Mouse (Mus musculus) MEL (cell line): Measurements from ENCODE around the gene Tenm3. TPM values are rescaled to one million over a fixed set of nuclear protein-coding genes. Genes with fewer than 3 reads are reported as not detected.

Experiments
- DNase-seq: peaks from one replicate; pipeline ENCODE4 v3.0.0; 2011; ENCODE audit warnings: low read depth, low spot score
- H3K27ac ChIP-seq: 2 replicates; pipeline ENCODE4 v1.5.1; 2012; ENCODE audit warnings: low read depth, mild to moderate bottlenecking, control low read depth, low read length, moderate library complexity; ENCODE audit not compliant: control insufficient read depth
- H3K27me3 ChIP-seq, 2 experiments: fragments of 150-350 bp in 1 of 2; sonication (generic) in 1 of 2; 2 replicates each; pipeline ENCODE4 v1.6.1; 2012; ENCODE audit warnings: low read length in 2 of 2, mild to moderate bottlenecking in 2 of 2, improper control_type of control experiment in 1 of 2, moderate library complexity in 1 of 2; ENCODE audit not compliant: insufficient read depth in 2 of 2, control insufficient read depth in 1 of 2
- H3K36me3 ChIP-seq, 2 experiments: 2 replicates each; pipeline ENCODE4 v1.6.1; 2012 to 2014; ENCODE audit warnings: low read length in 2 of 2, improper control_type of control experiment in 1 of 2, inconsistent platforms in 1 of 2, mild to moderate bottlenecking in 1 of 2; ENCODE audit not compliant: insufficient read depth in 2 of 2, control insufficient read depth in 1 of 2
- H3K4me1 ChIP-seq, 2 experiments: fragments of 150-350 bp in 1 of 2; sonication (generic) in 1 of 2; 2 replicates each; pipeline ENCODE4 v1.6.1; 2012; ENCODE audit warnings: low read length in 2 of 2, improper control_type of control experiment in 1 of 2, mild to moderate bottlenecking in 1 of 2; ENCODE audit not compliant: insufficient read depth in 2 of 2, control insufficient read depth in 1 of 2
- H3K4me3 ChIP-seq, 2 experiments: fragments of 150-350 bp in 1 of 2; sonication (generic) in 1 of 2; 2 replicates each; pipeline ENCODE4 v1.5.1; 2012; ENCODE audit warnings: low read depth in 2 of 2, low read length in 2 of 2, mild to moderate bottlenecking in 2 of 2, moderate library complexity in 2 of 2, control low read depth in 1 of 2, improper control_type of control experiment in 1 of 2; ENCODE audit not compliant: control insufficient read depth in 1 of 2, insufficient read depth in 1 of 2
- H3K79me2 ChIP-seq: 2 replicates; pipeline ENCODE4 v1.6.1; 2012; ENCODE audit warnings: mild to moderate bottlenecking, low read length, moderate library complexity; ENCODE audit not compliant: control insufficient read depth, poor library complexity, insufficient read depth
- H3K9ac ChIP-seq: 2 replicates; pipeline ENCODE4 v1.6.1; 2012; ENCODE audit warnings: low read depth, mild to moderate bottlenecking, control low read depth, low read length, moderate library complexity; ENCODE audit not compliant: control insufficient read depth, poor library complexity, severe bottlenecking
- H3K9me3 ChIP-seq: fragments of 150-350 bp; sonication (generic); replicated peaks from 2 replicates; pipeline ENCODE4 v1.6.1; 2012; ENCODE audit warnings: mild to moderate bottlenecking, low read length, improper control_type of control experiment, moderate library complexity; ENCODE audit not compliant: insufficient read depth
- CHD2 ChIP-seq: IDR thresholded peaks from 2 replicates; pipeline ENCODE4 v1.6.1; 2011; ENCODE audit warnings: low read length, improper control_type of control experiment
- E2F4 ChIP-seq: IDR thresholded peaks from 2 replicates; pipeline ENCODE4 v1.6.1; 2011; ENCODE audit warnings: low read depth, low read length, improper control_type of control experiment, borderline replicate concordance
- ETS1 ChIP-seq: IDR thresholded peaks from 2 replicates; pipeline ENCODE4 v1.6.1; 2012; ENCODE audit warnings: low read depth, mild to moderate bottlenecking, inconsistent platforms, low read length, improper control_type of control experiment, moderate library complexity
- KAT2A ChIP-seq: conservative IDR thresholded peaks from 2 replicates; pipeline ENCODE4 v1.6.1; 2012; ENCODE audit warnings: low read depth, low read length, improper control_type of control experiment, inconsistent platforms
- MAFK ChIP-seq: IDR thresholded peaks from 2 replicates; pipeline ENCODE4 v1.6.1; 2011; ENCODE audit warnings: low read depth, mild to moderate bottlenecking, low read length, improper control_type of control experiment, borderline replicate concordance
- MAX ChIP-seq: IDR thresholded peaks from 2 replicates; pipeline ENCODE4 v1.6.1; 2011; ENCODE audit warnings: low read length, improper control_type of control experiment
- MYB ChIP-seq: IDR thresholded peaks from 2 replicates; pipeline ENCODE4 v1.6.1; 2011; ENCODE audit warnings: mild to moderate bottlenecking, low read depth, low read length, improper control_type of control experiment
- MYC ChIP-seq: IDR thresholded peaks from 2 replicates; pipeline ENCODE4 v1.6.1; 2011; ENCODE audit warnings: low read depth, mild to moderate bottlenecking, low read length, improper control_type of control experiment, moderate library complexity
- NRF1 ChIP-seq: IDR thresholded peaks from 2 replicates; pipeline ENCODE4 v1.6.1; 2014; ENCODE audit warnings: low read depth, mild to moderate bottlenecking, inconsistent platforms, low read length, improper control_type of control experiment, moderate library complexity; ENCODE audit not compliant: poor library complexity, insufficient read depth, severe bottlenecking
- POLR2AphosphoS5 ChIP-seq: IDR thresholded peaks from 2 replicates; pipeline ENCODE4 v1.6.1; 2012; ENCODE audit warnings: low read depth, borderline replicate concordance, mild to moderate bottlenecking, inconsistent platforms, low read length, moderate library complexity, mixed read lengths
- RCOR1 ChIP-seq: IDR thresholded peaks from 2 replicates; pipeline ENCODE4 v1.6.1; 2012; ENCODE audit warnings: low read depth, mild to moderate bottlenecking, inconsistent platforms, low read length, improper control_type of control experiment
- SIN3A ChIP-seq: IDR thresholded peaks from 2 replicates; pipeline ENCODE4 v1.6.1; 2012; ENCODE audit warnings: low read length, improper control_type of control experiment, inconsistent platforms
- TAL1 ChIP-seq: IDR thresholded peaks from 2 replicates; pipeline ENCODE4 v1.6.1; 2012; ENCODE audit warnings: mild to moderate bottlenecking, inconsistent platforms, low read length, moderate library complexity, mixed read lengths
- TBP ChIP-seq: IDR thresholded peaks from 2 replicates; pipeline ENCODE4 v1.8.0; 2011; ENCODE audit warnings: low read depth, low read length, improper control_type of control experiment
- USF1 ChIP-seq: IDR thresholded peaks from 2 replicates; pipeline ENCODE4 v1.6.1; 2014; ENCODE audit warnings: low read depth, mild to moderate bottlenecking, inconsistent platforms, low read length, improper control_type of control experiment, moderate library complexity
- ZC3H11A ChIP-seq: IDR thresholded peaks from 2 replicates; pipeline ENCODE4 v1.6.1; 2012; ENCODE audit warnings: low read depth, mild to moderate bottlenecking, inconsistent platforms, low read length, improper control_type of control experiment
- ZKSCAN1 ChIP-seq: IDR thresholded peaks from 2 replicates; pipeline ENCODE4 v1.6.1; 2012; ENCODE audit warnings: low read depth, mild to moderate bottlenecking, inconsistent platforms, low read length, improper control_type of control experiment, moderate library complexity
- ZMIZ1 ChIP-seq: IDR thresholded peaks from 2 replicates; pipeline ENCODE4 v1.6.1; 2012; ENCODE audit warnings: low read depth, mild to moderate bottlenecking, inconsistent platforms, low read length, improper control_type of control experiment, moderate library complexity
- polyA plus RNA-seq, 2 experiments: library from polyadenylated mRNA; stranded (reverse) in 1 of 2; unstranded in 1 of 2; fragments of >175 nt in 1 of 2; fragments of >200 nt in 1 of 2; gene quantifications; 2 replicates each; pipeline versions ENCODE4 v1.2.1 to v1.2.4; 2012; ENCODE audit warnings: low replicate concordance in 2 of 2, low read depth in 1 of 2; ENCODE audit not compliant: insufficient read length in 2 of 2, insufficient read depth in 1 of 2, missing spikeins in 1 of 2
- total RNA-seq: library from RNA; depleted of rRNA; stranded (reverse); fragments of 300-350 nt; gene quantifications from 2 replicates; pipeline ENCODE4 v1.2.3, GENCODE M21; 2012

Tenm3 gene
- total and polyA plus RNA-seq, 3 experiments: not detected

DNA sequence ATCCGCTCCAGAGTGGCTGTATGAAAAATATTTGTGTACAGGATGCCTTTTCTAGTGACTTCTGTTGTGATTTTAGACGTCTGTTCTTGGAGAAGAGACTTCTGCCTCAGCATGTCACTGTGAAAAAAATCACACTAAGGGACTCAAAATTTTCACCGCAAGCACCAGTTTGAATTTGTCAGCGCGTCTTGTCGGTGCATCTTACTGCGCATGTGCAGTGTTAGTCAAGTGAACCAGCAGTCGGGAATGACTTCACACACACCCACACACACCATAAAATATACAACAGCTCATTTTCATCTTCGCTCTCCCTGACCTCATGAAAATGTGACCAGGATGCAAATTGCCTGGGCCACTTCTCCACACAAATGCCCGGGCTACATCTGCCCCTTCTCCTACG, 568.7 kb downstream of the Tenm3 start:
- DNase-seq: no peak
- H3K4me3 ChIP-seq: no peak overlapping the region
- H3K36me3 ChIP-seq: no peaks in the 10 kb centered on the region
- no peak for TF ChIP-seq NRF1
- TF ChIP-seq POLR2AphosphoS5: no peak
- TF ChIP-seq E2F4: no peak
- H3K27me3 ChIP-seq: no peaks in the 10 kb centered on the region
- H3K79me2 ChIP-seq: no peaks in the 10 kb centered on the region
- no peaks in the 10 kb centered on the region for H3K4me1 ChIP-seq
- H3K27ac ChIP-seq: no peak overlapping the region
- no peaks in the 10 kb centered on the region for H3K9me3 ChIP-seq
- H3K9ac ChIP-seq: no peak overlapping the region

DNA sequence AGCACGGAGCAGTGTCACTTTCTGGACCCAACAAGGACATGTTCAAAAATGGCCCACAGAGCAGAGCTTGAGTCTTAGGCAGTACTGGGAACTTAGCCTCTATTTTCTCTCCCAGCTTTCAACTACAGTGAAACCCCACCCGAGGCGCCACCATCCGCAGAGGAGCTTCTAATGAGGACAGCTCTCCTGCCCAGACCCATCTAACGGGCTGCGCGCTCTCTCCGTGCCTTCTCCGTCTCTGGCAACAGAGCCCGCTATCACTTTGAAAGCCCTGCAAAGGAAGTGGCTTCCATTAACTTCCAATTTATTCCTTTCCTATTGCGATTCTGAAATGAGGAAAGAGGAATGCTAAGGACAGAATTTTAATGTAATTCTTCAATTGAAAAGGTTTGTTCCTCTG, 569.2 kb downstream of the Tenm3 start:
- DNase-seq: no peak
- Histone ChIP-seq H3K27ac (no peak overlapping the region), H3K79me2 (no peaks in the 10 kb centered on the region), H3K9ac (no peak overlapping the region), H3K4me3 (no peak overlapping the region), H3K4me1 (no peaks in the 10 kb centered on the region), H3K27me3 (no peaks in the 10 kb centered on the region), H3K36me3 (no peaks in the 10 kb centered on the region), H3K9me3 (no peaks in the 10 kb centered on the region)
- TF ChIP-seq KAT2A (no peak), USF1 (no peak)

DNA sequence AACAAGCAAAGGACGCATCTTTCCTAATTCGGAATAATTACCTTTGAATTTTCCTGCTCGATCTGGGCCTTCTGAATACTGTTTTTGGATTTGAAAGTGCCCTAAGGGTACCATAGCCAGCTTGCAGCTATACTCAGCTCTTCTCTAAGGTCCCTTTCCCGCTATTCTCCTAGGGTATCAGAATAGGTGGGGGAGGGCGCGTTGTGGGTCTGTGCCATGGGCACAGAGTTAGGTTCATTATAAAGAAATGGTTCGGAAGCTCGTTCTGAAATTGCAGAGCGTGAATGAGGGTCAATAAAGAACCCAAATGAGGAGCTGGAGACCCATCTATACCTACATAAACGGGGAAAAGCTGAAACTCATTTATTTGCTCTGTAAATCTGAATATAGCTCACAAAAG, 575.1 kb downstream of the Tenm3 start:
- no peak for DNase-seq
- Histone ChIP-seq H3K27ac (no peak overlapping the region), H3K4me1 (no peaks in the 10 kb centered on the region), H3K4me3 (no peak overlapping the region), H3K9ac (no peak overlapping the region), H3K27me3 (no peaks in the 10 kb centered on the region), H3K9me3 (no peaks in the 10 kb centered on the region), H3K79me2 (no peaks in the 10 kb centered on the region), H3K36me3 (no peaks in the 10 kb centered on the region)
- TF ChIP-seq MYC (no peak), TBP (no peak), MAFK (no peak), ETS1 (no peak), CHD2 (no peak), MYB (no peak), TAL1 (no peak), ZMIZ1 (no peak), ZKSCAN1 (no peak), SIN3A (no peak), POLR2AphosphoS5 (no peak), NRF1 (no peak), ZC3H11A (no peak), RCOR1 (no peak), MAX (no peak), KAT2A (no peak)
